8 mouse cellular contexts compared by ENCODE assay signal in genomic region chr13:55463399-55464026, GRCm38 (mm10). TPM values are rescaled to one million over a fixed set of nuclear protein-coding genes. Genes with fewer than 3 reads are reported as not detected.
DNase-seq lines count a peak whose midpoint lies in the region; ATAC-seq and TF ChIP-seq lines count a peak whose summit lies in the region.

No protein-coding gene starts in this region.

- no peak overlapping the region for H3K27ac ChIP-seq in heart, adult 2 months
- H3K27ac ChIP-seq in ES-Bruce4 (ENCODE audit: insufficient read depth, low read length) = no peak overlapping the region
- H3K27ac ChIP-seq in forebrain, embryonic 15.5 days (replicated peaks) = peak overlapping the region; percentile 97
- no peak overlapping the region for H3K27ac ChIP-seq in liver, embryonic 14.5 days

- 24% methylated on average over 14 of the region's 14 CpGs for WGBS in heart, adult 2 months
- 8% methylated on average over 14 of the region's 14 CpGs for WGBS in forebrain, embryonic 15.5 days
- WGBS in liver, embryonic 14.5 days (ENCODE audit: insufficient replicate concordance) = 14% methylated on average over 14 of the region's 14 CpGs

- H3K9me3 ChIP-seq in ES-Bruce4 (replicated peaks; ENCODE audit: control insufficient read depth, insufficient read depth, low read length, poor library complexity, severe bottlenecking) = no peaks in the 10 kb centered on the region
- H3K9me3 ChIP-seq in forebrain, embryonic 15.5 days = no peaks in the 10 kb centered on the region
- no peaks in the 10 kb centered on the region for H3K9me3 ChIP-seq in liver, embryonic 14.5 days (ENCODE audit: control insufficient read depth, low read length)

- no peaks in the 10 kb centered on the region for H3K27me3 ChIP-seq in heart, adult 2 months (ENCODE audit: control insufficient read depth, insufficient read depth, low read length)
- H3K27me3 ChIP-seq in ES-Bruce4 (ENCODE audit: control insufficient read depth, insufficient read depth, low read length, poor library complexity, severe bottlenecking) = no peaks in the 10 kb centered on the region
- no peaks in the 10 kb centered on the region for H3K27me3 ChIP-seq in forebrain, embryonic 15.5 days
- H3K27me3 ChIP-seq in liver, embryonic 14.5 days (ENCODE audit: control insufficient read depth, insufficient read depth, low read length) = peaks cover 17% of the 10 kb centered on the region

- no peaks in the 10 kb centered on the region for H3K36me3 ChIP-seq in heart, adult 2 months (ENCODE audit: control insufficient read depth, insufficient read depth, low read length)
- H3K36me3 ChIP-seq in ES-Bruce4 (ENCODE audit: control insufficient read depth, insufficient read depth, low read length, poor library complexity, severe bottlenecking) = peaks cover 15% of the 10 kb centered on the region
- H3K36me3 ChIP-seq in forebrain, embryonic 15.5 days = peaks cover 20% of the 10 kb centered on the region
- peaks cover 9% of the 10 kb centered on the region for H3K36me3 ChIP-seq in liver, embryonic 14.5 days (replicated peaks; ENCODE audit: control insufficient read depth, insufficient read depth, low read depth)

- TF ChIP-seq CTCF in heart, adult 2 months (IDR thresholded peaks at IDR 0.05) = no peak
- TF ChIP-seq CTCF in ES-Bruce4 (IDR thresholded peaks at IDR 0.05; ENCODE audit: low read depth, low read length) = no peak
- TF ChIP-seq CTCF in liver, embryonic 14.5 days (IDR thresholded peaks at IDR 0.05; ENCODE audit: low read depth) = no peak

- TF ChIP-seq EP300 in heart, adult 2 months (IDR thresholded peaks at IDR 0.05; ENCODE audit: insufficient read depth, low read depth, low read length) = no peak
- TF ChIP-seq EP300 in ES-Bruce4 (IDR thresholded peaks at IDR 0.05; ENCODE audit: insufficient read depth, low read depth, low read length) = no peak
- TF ChIP-seq EP300 in liver, embryonic 14.5 days (IDR thresholded peaks at IDR 0.05; ENCODE audit: low read depth) = no peak

- no peak; the same call in 1 of the 2 replicates for ATAC-seq in forebrain, embryonic 15.5 days (replicated peaks)
- ATAC-seq in liver, embryonic 14.5 days (ENCODE audit: insufficient read depth) = no peak

- no peaks in the 10 kb centered on the region for H3K4me1 ChIP-seq in heart, adult 2 months (ENCODE audit: control insufficient read depth, insufficient read depth, low read length)
- no peaks in the 10 kb centered on the region for H3K4me1 ChIP-seq in ES-Bruce4 (ENCODE audit: control insufficient read depth, insufficient read depth, low read length)
- peaks cover 42% of the 10 kb centered on the region for H3K4me1 ChIP-seq in forebrain, embryonic 15.5 days
- H3K4me1 ChIP-seq in liver, embryonic 14.5 days (replicated peaks; ENCODE audit: control insufficient read depth in 2 of 2, insufficient read depth in 2 of 2, low read length in 1 of 2) = no peaks in the 10 kb centered on the region

- TF ChIP-seq POLR2A in heart, adult 2 months (IDR thresholded peaks at IDR 0.05; ENCODE audit: insufficient read depth, low read depth, low read length) = no peak
- TF ChIP-seq POLR2A in ES-Bruce4 (IDR thresholded peaks at IDR 0.05; ENCODE audit: insufficient read depth, low read length) = no peak

- H3K4me3 ChIP-seq in heart, adult 2 months = peak overlapping the region; percentile 58; the same call in 1 of the 2 replicates
- peak overlapping the region; percentile 72 for H3K4me3 ChIP-seq in ES-Bruce4 (ENCODE audit: low read depth, low read length)
- H3K4me3 ChIP-seq in forebrain, embryonic 15.5 days = peak overlapping the region; percentile 81
- H3K4me3 ChIP-seq in liver, embryonic 14.5 days (ENCODE audit: insufficient read depth in 1 of 2, low read depth in 2 of 2, low read length in 2 of 2) = 0 out of 4 replicates have a peak overlapping the region, but pooled peaks of 1 of the 2 experiments have one; percentile 14

- H3K79me2 ChIP-seq in heart, adult 2 months (replicated peaks; ENCODE audit: control insufficient read depth, insufficient read depth, low read length) = no peaks in the 10 kb centered on the region

- DNase-seq in heart, adult 2 months = no peak
- DNase-seq in heart, postnatal 36 days = no peak
- DNase-seq in liver, embryonic 14.5 days (ENCODE audit: low read depth in 3 of 3, low spot score in 3 of 3) = no peak
- DNase-seq in cerebellum, postnatal 10 days = no peak
- no peak for DNase-seq in left cerebral cortex, postnatal 4 days
- DNase-seq in kidney, postnatal 4 days = no peak

- peak overlapping the region; percentile 84 for H3K4me2 ChIP-seq in forebrain, embryonic 15.5 days (replicated peaks)
- peak overlapping the region; percentile 55; the same call in 1 of the 2 replicates for H3K4me2 ChIP-seq in liver, embryonic 14.5 days (ENCODE audit: low read depth)

- intact Hi-C loops in heart, adult 2 months (cut with DNase I) = no loop called here
- intact Hi-C loops in heart, postnatal 36 days (cut with DNase I) = no loop called here
- intact Hi-C loops in left cerebral cortex, postnatal 4 days (cut with DNase I) = no loop called here

- H3K9ac ChIP-seq in heart, adult 2 months (ENCODE audit: low read depth, low read length) = no peak overlapping the region
- peak overlapping the region; percentile 75 for H3K9ac ChIP-seq in ES-Bruce4 (ENCODE audit: low read depth, poor library complexity, severe bottlenecking)
- H3K9ac ChIP-seq in forebrain, embryonic 15.5 days (replicated peaks) = peak overlapping the region; percentile 89
- no peak overlapping the region for H3K9ac ChIP-seq in liver, embryonic 14.5 days (replicated peaks)

RNA-seq across cellular contexts. Expression of gene Prr7, which starts 0.6 kb away (rescaled TPM):
- total RNA-seq in heart, adult 2 months (2021) = under 1 TPM; 0.86 to 0.94 TPM
- 0.53 and 1.1 TPM in 2 replicates for polyA plus RNA-seq in heart, adult 2 months (2012; rRNA removed)
- under 1 TPM; 0.58 to 0.70 TPM for total RNA-seq in heart, postnatal 36 days (2021)
- 3.1 and 3.4 TPM in 2 replicates for polyA plus RNA-seq in ES-Bruce4 (2011; ENCODE audit: insufficient read depth, insufficient read length, low read depth, missing spikeins)
- 3.2 and 3.4 TPM in 2 replicates for polyA plus RNA-seq in forebrain, embryonic 15.5 days (2015; fragmentation: Nextera tagmentation; extraction: Ambion mirVana)
- 0.32 and 0.62 TPM in 2 replicates for polyA plus RNA-seq in liver, embryonic 14.5 days (2012; rRNA removed)
- 0.14 TPM in 1 of 2 replicates, not detected in the other for polyA plus RNA-seq in liver, embryonic 14.5 days (2014; fragmentation: Nextera tagmentation; extraction: Ambion mirVana)
- 10 to 100 TPM; 86.0 to 87.5 TPM for total RNA-seq in left cerebral cortex, postnatal 4 days (2021)

RNA-seq across cellular contexts. Expression of gene Grk6, which starts 18.6 kb away (rescaled TPM):
- total RNA-seq in heart, adult 2 months (2021) = 10 to 100 TPM; 17.1 to 19.5 TPM
- polyA plus RNA-seq in heart, adult 2 months (2012; rRNA removed) = 22.5 and 29.0 TPM in 2 replicates
- 10 to 100 TPM; 17.6 to 18.1 TPM for total RNA-seq in heart, postnatal 36 days (2021)
- 58.2 and 63.4 TPM in 2 replicates for polyA plus RNA-seq in ES-Bruce4 (2011; ENCODE audit: insufficient read depth, insufficient read length, low read depth, missing spikeins)
- 46.1 and 47.6 TPM in 2 replicates for polyA plus RNA-seq in forebrain, embryonic 15.5 days (2015; fragmentation: Nextera tagmentation; extraction: Ambion mirVana)
- 21.0 and 26.1 TPM in 2 replicates for polyA plus RNA-seq in liver, embryonic 14.5 days (2012; rRNA removed)
- 22.6 and 25.7 TPM in 2 replicates for polyA plus RNA-seq in liver, embryonic 14.5 days (2014; fragmentation: Nextera tagmentation; extraction: Ambion mirVana)
- total RNA-seq in left cerebral cortex, postnatal 4 days (2021) = 10 to 100 TPM; 73.8 to 78.8 TPM

RNA-seq across cellular contexts. Expression of gene Dbn1, which starts 24.4 kb away (rescaled TPM):
- 1 to 10 TPM; 4.8 to 9.3 TPM for total RNA-seq in heart, adult 2 months (2021)
- 10.4 and 11.5 TPM in 2 replicates for polyA plus RNA-seq in heart, adult 2 months (2012; rRNA removed)
- 1 to 10 TPM; 9.4 to 9.6 TPM for total RNA-seq in heart, postnatal 36 days (2021)
- 43.6 and 44.3 TPM in 2 replicates for polyA plus RNA-seq in ES-Bruce4 (2011; ENCODE audit: insufficient read depth, insufficient read length, low read depth, missing spikeins)
- polyA plus RNA-seq in forebrain, embryonic 15.5 days (2015; fragmentation: Nextera tagmentation; extraction: Ambion mirVana) = 732 and 750 TPM in 2 replicates
- polyA plus RNA-seq in liver, embryonic 14.5 days (2012; rRNA removed) = 5.1 and 5.3 TPM in 2 replicates
- polyA plus RNA-seq in liver, embryonic 14.5 days (2014; fragmentation: Nextera tagmentation; extraction: Ambion mirVana) = 3.7 and 4.1 TPM in 2 replicates
- 100 to 1,000 TPM; 623 to 643 TPM for total RNA-seq in left cerebral cortex, postnatal 4 days (2021)

RNA-seq across cellular contexts. Expression of gene F12, which starts 36.9 kb away (rescaled TPM):
- total RNA-seq in heart, adult 2 months (2021) = not detected
- polyA plus RNA-seq in heart, adult 2 months (2012; rRNA removed) = 0.23 TPM in 1 of 2 replicates, not detected in the other
- total RNA-seq in heart, postnatal 36 days (2021) = not detected
- polyA plus RNA-seq in ES-Bruce4 (2011; ENCODE audit: insufficient read depth, insufficient read length, low read depth, missing spikeins) = not detected in 2 replicates
- 0.09 TPM in 1 of 2 replicates, not detected in the other for polyA plus RNA-seq in forebrain, embryonic 15.5 days (2015; fragmentation: Nextera tagmentation; extraction: Ambion mirVana)
- polyA plus RNA-seq in liver, embryonic 14.5 days (2012; rRNA removed) = 53.4 and 68.7 TPM in 2 replicates
- 72.0 and 82.0 TPM in 2 replicates for polyA plus RNA-seq in liver, embryonic 14.5 days (2014; fragmentation: Nextera tagmentation; extraction: Ambion mirVana)
- under 1 TPM; 0.30 to 0.38 TPM for total RNA-seq in left cerebral cortex, postnatal 4 days (2021)

RNA-seq across cellular contexts. Expression of gene Pfn3, which starts 48.5 kb away (rescaled TPM):
- not detected for total RNA-seq in heart, adult 2 months (2021)
- polyA plus RNA-seq in heart, adult 2 months (2012; rRNA removed) = not detected in 2 replicates
- not detected for total RNA-seq in heart, postnatal 36 days (2021)
- polyA plus RNA-seq in ES-Bruce4 (2011; ENCODE audit: insufficient read depth, insufficient read length, low read depth, missing spikeins) = not detected in 2 replicates
- 0.63 TPM in 1 of 2 replicates, not detected in the other for polyA plus RNA-seq in forebrain, embryonic 15.5 days (2015; fragmentation: Nextera tagmentation; extraction: Ambion mirVana)
- polyA plus RNA-seq in liver, embryonic 14.5 days (2012; rRNA removed) = not detected in 2 replicates
- not detected in 2 replicates for polyA plus RNA-seq in liver, embryonic 14.5 days (2014; fragmentation: Nextera tagmentation; extraction: Ambion mirVana)
- total RNA-seq in left cerebral cortex, postnatal 4 days (2021) = 1 to 10 TPM in 1 of 2 experiments, under 1 TPM in 1; 0.97 to 1.1 TPM

Comparison
In these comparisons a context has a peak if more than half of its experiments do, and no peak if none do; other contexts are left out.
1. H3K9ac ChIP-seq: peak in ES-Bruce4 (single experiment) and forebrain, embryonic 15.5 days (single experiment); none in heart, adult 2 months (single experiment) and liver, embryonic 14.5 days (single experiment).
2. RNA of gene Dbn1, which starts 24.4 kb away (polyA plus RNA-seq): 732 to 750 TPM in forebrain, embryonic 15.5 days; 43.6 to 44.3 TPM in ES-Bruce4, 10.4 to 11.5 TPM in heart, adult 2 months and 3.7 to 5.3 TPM in liver, embryonic 14.5 days; every median in the first group is over 10 times any median in the second.